Mouse (Mus musculus) testis, adult 2 months (tissue): ENCODE measurements around the gene Hspb3. TPM values are rescaled to one million over a fixed set of nuclear protein-coding genes. Genes with fewer than 3 reads are reported as not detected.

Experiments
- H3K27ac ChIP-seq: fragments of 200-500 bp; 2 replicates; pipeline ENCODE4 v1.5.1; 2012; ENCODE audit warnings: low read depth, low read length; ENCODE audit not compliant: control insufficient read depth, insufficient read depth
- H3K27me3 ChIP-seq: fragments of 200-500 bp; 2 replicates; pipeline ENCODE4 v1.6.1; 2012; ENCODE audit warnings: mild to moderate bottlenecking, low read length, moderate library complexity; ENCODE audit not compliant: control insufficient read depth, insufficient read depth
- H3K36me3 ChIP-seq: fragments of 200-500 bp; 2 replicates; pipeline ENCODE4 v1.6.1; 2012; ENCODE audit warnings: mild to moderate bottlenecking, low read length; ENCODE audit not compliant: control insufficient read depth, insufficient read depth
- H3K4me1 ChIP-seq: fragments of 200-500 bp; 2 replicates; pipeline ENCODE4 v1.6.1; 2012; ENCODE audit warnings: low read length; ENCODE audit not compliant: control insufficient read depth, insufficient read depth
- H3K4me3 ChIP-seq: fragments of 200-500 bp; 2 replicates; pipeline ENCODE4 v1.5.1; 2012; ENCODE audit warnings: low read depth, mild to moderate bottlenecking, low read length, moderate library complexity, mixed read lengths; ENCODE audit not compliant: control insufficient read depth
- CTCF ChIP-seq: fragments of 200-500 bp; IDR thresholded peaks from 2 replicates; pipeline ENCODE4 v1.5.1; 2012; ENCODE audit warnings: low read depth, mild to moderate bottlenecking, inconsistent platforms, low read length, moderate library complexity; ENCODE audit not compliant: control insufficient read depth, insufficient read depth, insufficient replicate concordance
- POLR2A ChIP-seq: fragments of 200-500 bp; IDR thresholded peaks from 2 replicates; pipeline ENCODE4 v1.6.1; 2012; ENCODE audit warnings: low read depth, mild to moderate bottlenecking, inconsistent platforms, low read length, moderate library complexity; ENCODE audit not compliant: control insufficient read depth
- polyA plus RNA-seq: library from polyadenylated mRNA; depleted of rRNA; stranded (reverse); fragments of >200 nt; gene quantifications from 2 replicates; pipeline ENCODE4 v1.2.3, GENCODE M21; 2012

Hspb3 gene
- polyA plus RNA-seq, 1 experiment = not detected

DNA sequence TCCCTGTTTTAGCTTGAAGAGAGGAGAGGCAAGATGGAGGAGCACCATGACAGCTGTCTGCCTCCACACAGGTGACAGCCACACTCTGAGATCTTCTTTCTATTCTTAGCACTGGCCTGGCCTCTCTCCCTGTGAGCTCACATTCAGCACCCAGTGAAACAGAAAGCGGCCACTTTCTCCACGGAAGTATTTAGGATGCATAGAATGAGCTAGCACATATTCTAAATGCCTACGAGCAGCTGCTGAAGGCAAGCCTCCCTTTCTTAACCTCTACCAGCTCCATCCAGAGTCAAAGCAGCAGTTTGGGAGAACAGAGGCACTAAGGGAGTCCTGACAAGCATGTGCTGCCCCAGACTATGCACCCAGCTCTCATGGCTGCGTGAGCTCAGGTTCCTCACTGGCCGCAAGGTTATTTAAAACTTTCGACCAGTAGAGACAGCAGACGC is 1.6 kb downstream of the Hspb3 start:
- TF ChIP-seq CTCF (no peak), POLR2A (no peak)
- no peak overlapping the region for H3K4me3 ChIP-seq
- H3K27me3 ChIP-seq = no peaks in the 10 kb centered on the region
- H3K4me1 ChIP-seq = peaks cover 9% of the 10 kb centered on the region; the same call in 1 of the 2 replicates
- no peaks in the 10 kb centered on the region for H3K36me3 ChIP-seq
- H3K27ac ChIP-seq = no peak overlapping the region

DNA sequence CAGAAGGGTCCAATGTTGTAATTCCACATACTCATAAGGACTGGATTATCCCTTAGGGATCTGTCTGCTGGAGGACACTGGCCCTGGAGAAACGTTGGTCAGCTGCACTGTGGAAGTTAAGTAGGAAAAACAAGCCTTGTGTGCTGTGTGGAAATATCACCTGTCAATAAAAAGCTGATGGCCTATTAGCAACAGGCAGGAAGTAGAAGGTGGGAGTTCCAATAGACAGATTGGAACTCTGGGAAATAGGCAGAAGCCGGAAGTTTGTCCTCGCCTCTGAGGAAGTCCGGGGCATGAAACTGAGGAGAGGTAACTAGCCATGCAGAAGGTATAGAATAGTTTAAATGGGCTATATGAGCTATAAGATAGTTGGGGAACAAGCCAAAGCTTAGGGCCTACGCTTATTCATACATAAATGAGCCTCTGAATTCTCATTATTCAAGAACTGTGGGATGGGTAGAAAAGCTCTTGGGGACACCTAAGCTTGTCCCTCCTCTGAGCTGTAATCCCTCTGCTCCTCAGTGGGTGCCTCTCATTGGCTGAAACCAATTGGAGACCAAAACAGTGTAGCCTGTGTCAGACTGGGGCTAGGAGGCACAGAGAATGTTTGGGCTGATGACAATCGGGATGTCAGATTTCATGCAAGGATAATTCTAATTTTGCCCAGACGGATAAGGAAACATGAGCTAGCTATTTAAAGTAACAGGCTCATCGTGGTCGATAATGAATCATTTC is 2.7 kb downstream of the Hspb3 start:
- H3K27ac ChIP-seq = peak overlapping the region; percentile 53; the same call in 1 of the 2 replicates
- no peaks in the 10 kb centered on the region for H3K27me3 ChIP-seq
- H3K4me1 ChIP-seq = peaks cover 9% of the 10 kb centered on the region; the same call in 1 of the 2 replicates
- H3K36me3 ChIP-seq = no peaks in the 10 kb centered on the region
- peak overlapping the region; percentile 36 for H3K4me3 ChIP-seq
- TF ChIP-seq CTCF = no peak
- TF ChIP-seq POLR2A = no peak

- Histone ChIP-seq H3K27ac (no peak overlapping the region), H3K4me3 (no peak overlapping the region), H3K4me1 (peaks cover 6% of the 10 kb centered on the region; the same call in 1 of the 2 replicates), H3K36me3 (no peaks in the 10 kb centered on the region), H3K27me3 (no peaks in the 10 kb centered on the region)
- TF ChIP-seq CTCF (no peak), POLR2A (no peak)
Observed at GRCm38 (mm10) chr13:113657204-113657603, 6.3 kb downstream of the Hspb3 start.

- Histone ChIP-seq H3K36me3 (no peaks in the 10 kb centered on the region), H3K27me3 (no peaks in the 10 kb centered on the region), H3K4me1 (peaks cover 6% of the 10 kb centered on the region; the same call in 1 of the 2 replicates), H3K27ac (no peak overlapping the region), H3K4me3 (no peak overlapping the region)
- no peak for TF ChIP-seq CTCF
- no peak for TF ChIP-seq POLR2A
Observed at GRCm38 (mm10) chr13:113656639-113657038, 6.8 kb downstream of the Hspb3 start.

DNA sequence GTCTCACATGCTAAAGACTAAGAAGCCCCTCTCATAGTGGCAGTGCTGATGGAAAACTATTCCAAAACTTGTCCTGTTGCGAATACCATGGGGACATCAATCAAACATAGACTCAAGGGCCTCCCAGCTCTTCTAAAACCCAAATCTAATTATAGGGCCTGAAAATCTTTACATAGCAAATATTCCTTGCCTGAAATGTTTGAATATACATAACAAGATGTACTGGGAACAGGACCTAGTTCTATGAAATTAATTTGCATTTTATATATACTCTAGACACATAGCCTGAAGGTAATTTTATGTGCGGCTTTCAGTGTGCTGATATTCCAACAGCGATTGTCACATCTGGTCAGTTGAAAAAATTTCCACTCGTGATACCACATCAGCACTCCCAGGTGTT is 8.0 kb downstream of the Hspb3 start:
- Histone ChIP-seq H3K36me3 (no peaks in the 10 kb centered on the region), H3K27me3 (no peaks in the 10 kb centered on the region), H3K4me1 (peaks cover 6% of the 10 kb centered on the region; the same call in 1 of the 2 replicates), H3K4me3 (no peak overlapping the region), H3K27ac (no peak overlapping the region)
- TF ChIP-seq POLR2A = no peak
- no peak for TF ChIP-seq CTCF

DNA sequence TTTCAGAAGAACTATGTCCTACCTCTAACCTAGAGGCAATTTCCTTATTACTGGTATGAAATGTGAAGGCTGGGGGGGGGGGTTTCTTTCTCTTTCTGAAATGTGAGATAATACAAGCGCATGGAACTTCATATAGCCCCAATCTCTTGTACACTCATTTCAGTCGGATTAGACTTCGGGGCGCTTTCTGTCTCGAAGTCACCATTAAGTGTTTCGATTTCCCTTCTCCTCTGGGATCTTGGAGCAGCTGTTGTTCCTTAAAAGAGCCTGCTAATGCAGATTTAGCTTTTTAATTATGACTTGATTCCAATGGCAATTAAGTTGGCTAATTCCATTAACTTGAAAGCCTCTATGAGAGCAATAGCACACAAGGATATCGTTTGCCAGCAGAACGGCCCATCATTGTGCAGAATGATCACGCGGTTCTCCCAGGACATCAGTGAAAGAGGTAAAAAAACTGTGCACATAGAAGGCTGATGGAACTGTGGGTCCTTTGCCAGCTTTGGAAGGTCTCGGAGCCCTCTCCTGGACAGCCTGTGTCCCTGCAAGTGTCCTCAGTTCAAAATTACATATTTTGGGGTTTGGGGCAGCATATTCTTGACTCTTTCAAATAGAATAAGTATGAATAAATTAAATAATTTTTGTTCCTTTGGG is 22.4 kb downstream of the Hspb3 start:
- TF ChIP-seq CTCF (peak; percentile 23; the same call in 1 of the 2 replicates), POLR2A (no peak)
- Histone ChIP-seq H3K27me3 (no peaks in the 10 kb centered on the region), H3K4me3 (no peak overlapping the region), H3K27ac (no peak overlapping the region), H3K36me3 (no peaks in the 10 kb centered on the region), H3K4me1 (0 out of 2 replicates have a peak, but pooled peaks cover 2% of the 10 kb centered on the region)

- Histone ChIP-seq H3K4me3 (no peak overlapping the region), H3K27me3 (no peaks in the 10 kb centered on the region), H3K36me3 (no peaks in the 10 kb centered on the region), H3K4me1 (peaks cover 6% of the 10 kb centered on the region; the same call in 1 of the 2 replicates), H3K27ac (no peak overlapping the region)
- TF ChIP-seq POLR2A (no peak), CTCF (no peak)
Observed at GRCm38 (mm10) chr13:113638914-113639313, 24.6 kb downstream of the Hspb3 start.
